Mouse (Mus musculus) hindbrain, embryonic 10.5 days (tissue): ENCODE data around the gene Amigo2. TPM values are rescaled to one million over a fixed set of nuclear protein-coding genes. Genes with fewer than 3 reads are reported as not detected.
"Not testable (repeated sequence)": the region's sequence is repeated elsewhere in the genome, so short reads cannot be mapped to it uniquely, and the experiment has no call there.

ENCODE experiments used
- DNase-seq: peaks from one replicate; pipeline ENCODE4 v3.0.0-alpha.2; 2017; ENCODE audit warnings: low spot score
- H3K27ac ChIP-seq: fragments of 300-500 bp; sonication (generic); 2 replicates; pipeline ENCODE4 v1.5.1; 2016; ENCODE audit warnings: mild to moderate bottlenecking, moderate library complexity
- H3K27me3 ChIP-seq: fragments of 300-500 bp; sonication (generic); 2 replicates; pipeline ENCODE4 v1.6.1; 2016; ENCODE audit warnings: mild to moderate bottlenecking; ENCODE audit not compliant: poor library complexity, insufficient read depth, severe bottlenecking
- H3K36me3 ChIP-seq: fragments of 300-500 bp; sonication (generic); 2 replicates; pipeline ENCODE4 v1.6.1; 2016; ENCODE audit warnings: mild to moderate bottlenecking, moderate library complexity
- H3K4me1 ChIP-seq: fragments of 300-500 bp; sonication (generic); replicated peaks from 2 replicates; pipeline ENCODE4 v1.6.1; 2016; ENCODE audit warnings: mild to moderate bottlenecking
- H3K4me3 ChIP-seq: fragments of 300-500 bp; sonication (generic); 2 replicates; pipeline ENCODE4 v1.5.1; 2016; ENCODE audit warnings: mild to moderate bottlenecking, moderate library complexity
- H3K9me3 ChIP-seq: fragments of 300-500 bp; sonication (generic); 2 replicates; pipeline ENCODE4 v1.6.1; 2016; ENCODE audit warnings: mild to moderate bottlenecking, moderate library complexity
- WGBS: fragments of 180-500 bp; shearing (Covaris S2); methylation state at CpG from one replicate; pipeline ENCODE4 v1.1.7; 2016; 5-methylcytosine and 5-hydroxymethylcytosine counted together
- polyA plus RNA-seq: library from polyadenylated mRNA; unstranded; fragments of >200 nt; fragmentation: Nextera tagmentation; extraction: Ambion mirVana; gene quantifications from 2 replicates; pipeline ENCODE4 v1.2.1, GENCODE M21; 2016

Gene Amigo2
- polyA plus RNA-seq, 1 experiment from 2014 or later, result 5.9 TPM

DNA sequence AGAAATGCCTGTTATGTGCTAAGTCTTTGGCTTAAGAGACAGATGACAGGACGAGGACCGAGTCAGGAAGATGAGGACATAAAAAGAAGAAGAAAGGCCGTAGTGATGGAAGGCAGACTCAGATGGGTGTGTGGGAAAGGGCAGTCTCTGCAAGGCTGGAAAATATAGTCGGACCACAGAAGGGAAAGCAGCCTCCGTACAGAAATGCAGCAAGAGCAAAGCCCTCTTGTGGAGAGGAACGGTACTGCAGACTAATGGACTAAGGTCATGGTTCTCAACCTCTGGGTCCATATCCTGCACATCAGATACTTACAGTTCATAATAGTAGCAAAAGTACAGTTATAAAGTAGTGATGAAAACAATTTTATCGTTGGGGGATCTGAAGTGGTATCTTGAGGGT is 11.9 kb downstream of the Amigo2 start:
- H3K36me3 ChIP-seq, result no peaks in the 10 kb centered on the region
- H3K27me3 ChIP-seq, result no peaks in the 10 kb centered on the region
- no peak overlapping the region for H3K4me3 ChIP-seq
- peak; percentile 58 for DNase-seq
- H3K4me1 ChIP-seq, result no peaks in the 10 kb centered on the region
- H3K9me3 ChIP-seq, result no peaks in the 10 kb centered on the region
- no peak overlapping the region for H3K27ac ChIP-seq
- WGBS, result 29% methylated on average over 7 of the region's 7 CpGs

DNA sequence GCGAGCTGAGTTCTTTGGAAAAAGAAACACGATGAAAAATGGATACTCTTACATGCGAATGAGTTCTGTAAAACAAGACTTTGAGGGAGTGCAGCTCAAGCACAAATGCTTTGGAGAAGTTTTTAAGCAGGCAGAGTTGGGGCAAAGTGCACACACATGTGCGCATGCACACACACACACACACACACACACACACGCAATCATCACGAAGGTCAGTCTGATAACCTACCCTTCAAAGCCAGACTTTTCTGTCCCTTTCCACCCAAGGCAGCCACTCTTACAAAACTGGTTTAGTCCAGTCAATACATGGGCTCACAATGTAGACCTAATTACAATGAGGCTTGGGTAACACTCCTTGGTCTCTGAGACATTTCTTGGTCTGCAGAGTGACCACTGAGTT is 13.0 kb downstream of the Amigo2 start:
- H3K4me3 ChIP-seq, result no peak overlapping the region
- H3K27me3 ChIP-seq, result no peaks in the 10 kb centered on the region
- H3K27ac ChIP-seq, result no peak overlapping the region
- H3K9me3 ChIP-seq, result no peaks in the 10 kb centered on the region
- no peaks in the 10 kb centered on the region for H3K4me1 ChIP-seq
- WGBS, result 89% methylated on average over 6 of the region's 6 CpGs
- H3K36me3 ChIP-seq, result no peaks in the 10 kb centered on the region
- no peak for DNase-seq

DNA sequence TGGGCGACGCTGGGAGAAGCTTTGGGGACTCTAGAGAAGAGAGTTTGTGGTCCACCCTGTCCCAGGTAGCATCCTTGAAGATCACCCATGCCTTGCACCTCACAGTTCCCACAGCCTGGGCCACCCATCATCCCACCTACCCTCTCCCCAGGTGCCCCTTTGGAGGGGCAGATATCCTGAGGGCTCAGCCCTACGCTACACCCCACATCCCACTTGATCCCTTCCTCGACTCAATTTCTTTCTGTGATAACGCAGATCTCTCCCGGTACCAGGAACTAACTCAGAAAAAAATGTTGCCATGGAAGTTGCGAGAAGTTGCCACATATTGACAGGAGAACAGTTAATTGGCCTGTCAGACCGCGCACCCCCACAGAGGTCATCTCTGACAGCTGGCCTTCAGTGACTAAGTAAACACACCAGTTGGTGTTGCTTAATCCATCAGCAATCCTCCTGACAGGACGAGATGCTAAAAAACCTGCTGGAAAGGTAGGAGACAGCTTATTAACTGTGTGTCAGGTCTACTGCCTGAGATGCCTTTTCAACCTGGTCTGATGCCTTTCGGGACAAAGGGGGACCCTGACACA is 17.5 kb downstream of the Amigo2 start:
- H3K9me3 ChIP-seq, result no peaks in the 10 kb centered on the region
- WGBS, result 85% methylated on average over 11 of the region's 11 CpGs
- DNase-seq, result no peak
- no peaks in the 10 kb centered on the region for H3K4me1 ChIP-seq
- H3K4me3 ChIP-seq, result no peak overlapping the region
- no peaks in the 10 kb centered on the region for H3K27me3 ChIP-seq
- no peaks in the 10 kb centered on the region for H3K36me3 ChIP-seq
- H3K27ac ChIP-seq, result no peak overlapping the region

DNA sequence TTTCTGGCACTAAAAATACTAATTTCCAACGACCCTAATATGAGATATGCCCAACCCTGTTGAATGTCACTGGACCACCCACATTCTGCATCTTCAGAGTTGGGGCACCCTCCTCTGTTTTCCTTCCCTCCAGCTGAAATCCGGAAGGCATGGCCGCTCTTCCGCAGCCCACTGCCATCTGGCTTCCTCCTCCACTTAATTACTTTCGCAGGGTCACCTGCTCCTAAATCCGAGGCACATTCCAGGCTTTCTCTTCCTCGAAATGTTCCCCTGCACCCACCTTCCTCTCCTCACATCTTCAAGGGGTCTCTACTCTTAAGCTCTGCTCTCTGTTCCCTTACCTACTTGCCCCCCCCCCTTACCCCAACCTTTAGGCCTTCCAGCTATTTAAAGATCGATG is 23.1 kb downstream of the Amigo2 start:
- no peaks in the 10 kb centered on the region for H3K27me3 ChIP-seq
- H3K4me3 ChIP-seq, result no peak overlapping the region
- H3K36me3 ChIP-seq, result no peaks in the 10 kb centered on the region
- no peak overlapping the region for H3K27ac ChIP-seq
- no peaks in the 10 kb centered on the region for H3K4me1 ChIP-seq
- 76% methylated on average over 8 of the region's 8 CpGs for WGBS
- H3K9me3 ChIP-seq, result peaks cover 6% of the 10 kb centered on the region; the same call in 1 of the 2 replicates
- no peak for DNase-seq

DNA sequence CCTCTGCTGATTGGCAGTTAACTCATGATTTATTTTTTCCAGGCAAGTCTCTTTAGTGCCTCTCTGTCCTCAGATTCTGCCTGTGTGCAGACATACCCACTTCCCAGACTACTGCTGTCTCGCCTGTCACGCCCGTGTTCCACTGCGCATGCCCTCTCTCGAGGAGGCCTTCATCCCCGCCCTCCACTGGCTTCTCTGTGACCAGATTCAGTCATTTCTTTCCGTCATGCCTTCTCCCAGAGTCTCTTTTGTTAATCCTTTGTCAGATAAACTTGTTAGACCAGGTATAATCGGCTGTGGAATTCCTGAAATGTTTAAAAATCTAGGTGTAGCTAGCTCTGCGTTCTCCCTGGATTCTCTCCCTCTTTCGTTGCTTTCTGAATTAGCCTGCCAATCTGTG is 23.7 kb downstream of the Amigo2 start:
- Histone ChIP-seq H3K27ac (no peak overlapping the region), H3K4me1 (no peaks in the 10 kb centered on the region), H3K36me3 (no peaks in the 10 kb centered on the region), H3K9me3 (peaks cover 6% of the 10 kb centered on the region; the same call in 1 of the 2 replicates), H3K27me3 (no peaks in the 10 kb centered on the region), H3K4me3 (no peak overlapping the region)
- WGBS, result 85% methylated on average over 10 of the region's 10 CpGs
- DNase-seq, result no peak

DNA sequence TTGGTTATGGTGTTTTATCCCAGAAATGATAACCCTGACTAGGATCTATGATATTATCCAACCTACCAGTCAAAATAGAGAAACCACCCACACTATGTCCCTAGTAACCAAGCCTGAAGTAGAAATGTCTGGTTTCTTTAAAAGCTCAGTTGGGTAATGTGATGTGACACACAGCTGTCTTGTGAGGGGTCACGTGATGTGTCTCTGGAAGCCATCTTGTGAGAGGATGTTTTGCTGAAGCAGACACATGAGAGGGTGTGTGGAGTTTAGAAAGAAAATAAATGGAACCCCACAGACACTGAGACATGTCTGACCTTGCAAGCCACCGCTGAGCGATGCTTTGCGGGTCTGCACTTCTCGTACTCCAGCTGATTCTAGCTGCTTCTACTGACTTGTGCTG is 30.2 kb downstream of the Amigo2 start:
- H3K4me3 ChIP-seq, result no peak overlapping the region
- H3K9me3 ChIP-seq, result no peaks in the 10 kb centered on the region
- H3K27me3 ChIP-seq, result no peaks in the 10 kb centered on the region
- H3K36me3 ChIP-seq, result no peaks in the 10 kb centered on the region
- 92% methylated on average over 5 of the region's 5 CpGs for WGBS
- no peaks in the 10 kb centered on the region for H3K4me1 ChIP-seq
- DNase-seq, result no peak
- H3K27ac ChIP-seq, result no peak overlapping the region

DNA sequence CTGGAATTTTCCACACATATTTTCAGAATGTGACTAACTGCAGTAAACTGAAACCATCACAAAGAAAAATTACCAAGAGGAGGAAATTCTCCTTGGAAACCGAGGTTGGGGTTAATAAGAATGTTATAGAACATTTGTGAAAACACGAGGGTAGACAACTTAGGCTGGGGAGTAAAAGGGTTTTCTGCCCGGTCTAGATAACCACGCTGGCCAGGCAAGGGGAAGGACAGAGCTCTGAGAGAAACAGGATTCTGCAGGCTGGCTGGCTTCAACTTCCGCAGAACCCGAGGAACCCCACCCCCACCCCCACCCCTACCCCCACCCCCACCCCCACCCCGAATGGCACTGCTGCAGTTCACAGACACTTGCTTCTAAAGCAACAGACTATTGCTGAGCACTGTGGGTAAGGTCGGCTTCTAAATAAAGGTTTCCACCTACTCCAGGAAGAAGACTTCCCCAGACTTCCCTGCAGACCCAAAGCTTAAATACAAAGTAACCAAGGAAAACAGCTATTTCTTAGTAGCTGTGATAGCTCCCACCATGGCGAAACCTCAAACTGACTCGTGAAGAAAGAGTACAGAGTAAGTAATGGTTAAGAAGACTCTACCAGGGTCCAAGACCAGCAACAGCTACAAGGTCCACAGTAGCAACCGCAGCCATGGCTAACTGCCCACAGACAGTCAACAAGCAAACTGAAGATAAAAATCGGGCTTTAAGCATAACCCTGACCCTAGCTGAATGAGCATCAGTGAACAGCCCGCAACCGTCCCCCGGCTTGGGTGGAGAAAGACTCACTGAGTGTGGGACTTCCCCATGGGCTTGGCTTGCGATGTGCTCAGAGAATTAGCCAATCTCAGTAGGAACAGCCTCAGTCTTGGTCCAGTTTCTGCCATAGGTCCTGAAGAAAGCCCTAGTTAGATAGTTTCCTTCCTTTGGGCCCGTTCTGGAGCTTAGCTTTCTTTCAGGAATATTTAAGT is 34.3 kb downstream of the Amigo2 start:
- Histone ChIP-seq H3K36me3 (no peaks in the 10 kb centered on the region), H3K4me1 (no peaks in the 10 kb centered on the region), H3K27me3 (no peaks in the 10 kb centered on the region), H3K27ac (no peak overlapping the region), H3K4me3 (no peak overlapping the region), H3K9me3 (no peaks in the 10 kb centered on the region)
- no peak for DNase-seq
- 80% methylated on average over 17 of the region's 17 CpGs for WGBS

DNA sequence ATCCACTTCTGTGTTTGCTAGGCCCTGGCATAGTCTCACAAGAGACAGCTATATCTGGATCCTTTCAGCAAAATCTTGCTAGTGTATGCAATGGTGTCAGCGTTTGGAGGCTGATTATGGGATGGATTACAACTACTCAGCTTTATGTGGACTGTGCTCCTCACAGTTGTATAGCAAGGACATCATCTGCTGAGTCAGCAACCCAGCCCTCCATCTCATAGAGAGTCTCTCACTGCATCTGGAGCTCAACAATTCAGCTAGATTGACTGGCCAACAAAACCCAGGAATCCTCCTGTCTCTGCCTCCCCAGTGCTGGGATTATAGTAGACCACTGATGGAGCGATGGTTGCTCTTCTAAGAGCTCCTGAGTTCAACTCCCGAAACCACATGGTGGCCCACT is 37.3 kb downstream of the Amigo2 start:
- not testable (repeated sequence) for H3K27ac ChIP-seq, H3K36me3 ChIP-seq, H3K27me3 ChIP-seq, DNase-seq, H3K4me1 ChIP-seq, H3K9me3 ChIP-seq, H3K4me3 ChIP-seq
- 83% methylated on average over 3 of the region's 3 CpGs for WGBS

DNA sequence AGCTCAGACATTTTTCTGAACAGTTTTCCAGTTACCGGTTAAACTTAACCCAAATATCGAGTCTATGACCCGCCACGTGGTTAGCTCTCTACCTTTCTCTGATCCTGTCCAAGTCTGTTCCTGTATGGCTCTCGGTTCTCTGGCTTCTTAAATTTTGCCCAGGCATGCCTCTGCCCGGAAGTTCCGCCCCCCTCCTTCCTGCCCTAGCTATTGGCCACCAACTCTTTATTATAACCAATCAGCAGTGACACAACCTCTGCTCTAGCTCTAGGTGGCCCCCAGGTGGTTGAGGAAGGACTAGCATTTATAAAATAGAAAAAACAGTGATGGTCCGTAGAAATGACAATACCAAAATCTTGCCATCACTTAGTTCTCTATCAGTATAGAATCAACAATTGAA is 40.6 kb downstream of the Amigo2 start:
- 96% methylated on average over 8 of the region's 8 CpGs for WGBS
- no peak for DNase-seq
- Histone ChIP-seq H3K36me3 (no peaks in the 10 kb centered on the region), H3K27ac (no peak overlapping the region), H3K27me3 (no peaks in the 10 kb centered on the region), H3K9me3 (no peaks in the 10 kb centered on the region), H3K4me3 (no peak overlapping the region), H3K4me1 (no peaks in the 10 kb centered on the region)

DNA sequence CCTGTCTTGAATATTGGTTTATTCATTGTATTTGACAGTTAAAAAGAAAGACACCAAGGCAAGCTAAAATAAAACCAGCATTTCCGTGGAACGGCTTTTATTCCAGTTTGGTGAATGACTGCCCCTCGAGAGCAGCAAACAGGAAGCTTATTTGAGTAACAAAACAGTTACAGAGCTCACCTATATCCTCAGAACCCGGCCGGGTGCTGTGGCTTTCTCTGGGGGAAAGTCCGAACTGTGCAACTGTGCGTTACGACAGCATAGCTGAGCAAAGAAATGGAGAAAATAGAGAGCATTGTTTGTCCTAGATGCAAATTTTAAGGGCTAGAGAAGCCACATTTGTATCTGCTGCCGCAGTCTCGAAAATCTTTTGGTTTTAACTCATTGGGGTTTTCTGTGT is 41.3 kb downstream of the Amigo2 start:
- Histone ChIP-seq H3K4me1 (no peaks in the 10 kb centered on the region), H3K27me3 (no peaks in the 10 kb centered on the region), H3K4me3 (no peak overlapping the region), H3K36me3 (no peaks in the 10 kb centered on the region), H3K9me3 (no peaks in the 10 kb centered on the region), H3K27ac (no peak overlapping the region)
- 90% methylated on average over 10 of the region's 10 CpGs for WGBS
- DNase-seq, result no peak

DNA sequence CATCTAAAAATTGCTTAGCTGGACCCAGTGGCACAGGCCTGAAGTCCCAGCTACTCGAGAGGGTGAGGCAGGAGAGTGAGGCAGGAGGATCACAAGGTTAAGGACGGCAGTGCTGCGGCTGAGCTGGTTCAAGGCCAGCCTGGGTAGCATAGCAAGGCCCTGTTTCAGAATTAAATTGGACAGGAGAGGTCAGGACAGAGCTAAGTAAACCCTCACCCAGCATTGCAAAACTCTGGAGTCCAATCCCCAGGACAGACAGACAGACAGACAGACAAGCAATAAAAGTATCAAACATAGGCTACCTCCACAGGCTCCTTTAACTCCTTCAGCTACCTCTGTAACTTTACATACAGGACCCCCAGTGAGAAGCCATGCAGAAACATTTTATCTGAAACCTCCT is 42.2 kb downstream of the Amigo2 start:
- WGBS, result 90% methylated on average over 3 of the region's 3 CpGs
- no peak for DNase-seq
- no peak overlapping the region for H3K27ac ChIP-seq
- no peaks in the 10 kb centered on the region for H3K27me3 ChIP-seq
- no peaks in the 10 kb centered on the region for H3K4me1 ChIP-seq
- no peak overlapping the region for H3K4me3 ChIP-seq
- no peaks in the 10 kb centered on the region for H3K9me3 ChIP-seq
- H3K36me3 ChIP-seq, result no peaks in the 10 kb centered on the region

DNA sequence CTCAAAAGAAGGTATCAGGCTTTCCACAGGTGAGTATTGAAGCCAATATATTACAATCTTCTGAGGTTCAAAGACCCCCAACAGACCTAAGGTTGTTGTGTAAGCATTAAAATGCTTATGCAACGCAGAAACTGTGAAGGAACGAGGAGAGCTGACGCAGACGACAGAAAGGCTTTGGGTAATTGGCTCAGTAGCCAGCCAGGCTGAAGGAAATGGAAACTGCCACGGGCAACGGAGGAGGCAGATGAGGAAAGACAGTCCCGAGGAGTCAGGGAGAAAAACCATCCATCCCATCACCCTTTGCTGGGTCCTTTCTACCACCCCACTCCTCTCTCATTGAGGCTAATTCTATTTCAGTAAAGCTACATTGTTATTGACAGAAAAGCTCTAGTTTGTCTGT is 50.4 kb downstream of the Amigo2 start:
- H3K4me3 ChIP-seq, result no peak overlapping the region
- DNase-seq, result no peak
- H3K27ac ChIP-seq, result no peak overlapping the region
- H3K9me3 ChIP-seq, result no peaks in the 10 kb centered on the region
- H3K4me1 ChIP-seq, result no peaks in the 10 kb centered on the region
- H3K36me3 ChIP-seq, result no peaks in the 10 kb centered on the region
- H3K27me3 ChIP-seq, result no peaks in the 10 kb centered on the region
- 83% methylated on average over 7 of the region's 7 CpGs for WGBS

DNA sequence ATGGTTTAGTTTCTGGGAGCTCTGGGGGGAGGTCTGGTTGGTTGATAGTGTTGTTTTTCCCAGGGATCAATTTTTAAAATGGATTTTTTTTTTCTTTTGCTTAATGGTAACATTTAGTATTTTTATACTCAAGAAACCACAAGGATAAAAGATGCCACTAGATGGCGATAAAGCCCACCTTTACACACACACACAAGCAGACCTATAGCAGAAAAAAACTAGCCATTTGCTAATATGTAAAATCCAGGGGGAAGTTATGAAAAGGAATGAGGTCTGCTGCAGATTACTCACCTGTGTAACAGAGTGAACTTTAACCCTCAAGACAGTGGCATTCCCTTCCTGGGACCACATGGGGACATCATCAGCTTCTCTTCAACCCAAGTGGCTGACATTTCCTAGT is 51.5 kb downstream of the Amigo2 start:
- no peaks in the 10 kb centered on the region for H3K36me3 ChIP-seq
- DNase-seq, result peak; percentile 30
- peaks cover under 1% of the 10 kb centered on the region; the same call in 1 of the 2 replicates for H3K4me1 ChIP-seq
- no peaks in the 10 kb centered on the region for H3K27me3 ChIP-seq
- no peak overlapping the region for H3K4me3 ChIP-seq
- no peak overlapping the region for H3K27ac ChIP-seq
- no peaks in the 10 kb centered on the region for H3K9me3 ChIP-seq
- WGBS, result 2% methylated on average over 1 of the region's 1 CpGs
